Mouse (Mus musculus) megakaryocyte, embryonic 14.5 days (primary cell): ENCODE results near the gene Sec16a.

ENCODE experiments used
- FLI1 ChIP-seq: IDR thresholded peaks from 2 replicates; pipeline ENCODE4 v1.6.1; 2012; ENCODE audit warnings: low read length, inconsistent platforms, mixed read lengths
- GATA1 ChIP-seq: IDR thresholded peaks from 3 replicates; pipeline ENCODE4 v1.6.1; 2012; ENCODE audit warnings: mixed read lengths, low read length, inconsistent platforms, borderline replicate concordance

DNA sequence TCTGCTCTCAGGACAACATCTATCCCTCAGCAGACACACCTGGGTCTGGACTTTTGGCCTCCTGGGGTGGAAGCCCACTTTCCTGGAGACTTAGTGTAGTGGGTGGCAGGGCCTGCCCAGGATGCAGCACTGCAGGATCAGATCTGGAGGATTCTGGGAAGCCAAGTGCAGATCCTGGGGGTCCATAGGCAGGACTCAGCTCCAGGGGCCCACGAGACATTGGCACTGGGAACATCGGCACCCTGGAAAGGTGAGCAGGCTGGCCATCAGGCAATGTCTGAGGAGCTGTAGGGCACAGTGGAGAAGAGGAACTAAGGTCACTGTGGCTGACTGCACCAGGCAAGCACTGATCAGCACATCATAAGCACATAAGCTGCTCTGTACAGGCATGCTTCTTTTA is 23.0 kb downstream of the Sec16a start:
- TF ChIP-seq GATA1 (no peak), FLI1 (no peak)
